Mouse (Mus musculus) liver, embryonic 15.5 days (tissue): ENCODE results near the gene Unc13d. TPM values are rescaled to one million over a fixed set of nuclear protein-coding genes. Genes with fewer than 3 reads are reported as not detected.
"Not testable (repeated sequence)": the region's sequence is repeated elsewhere in the genome, so short reads cannot be mapped to it uniquely, and the experiment has no call there.

Source experiments
- ATAC-seq: fragments of 200-750 bp; cut with Nextera tagmentation; 2 replicates; pipeline ENCODE4 v1.8.0; 2017; ENCODE audit warnings: moderate number of reproducible peaks, mild to moderate bottlenecking, moderate library complexity; ENCODE audit not compliant: insufficient read depth
- H3K27ac ChIP-seq: fragments of 300-500 bp; sonication (generic); replicated peaks from 2 replicates; pipeline ENCODE4 v1.5.1; 2015; ENCODE audit warnings: mild to moderate bottlenecking, inconsistent platforms
- H3K27me3 ChIP-seq: fragments of 300-500 bp; sonication (generic); 2 replicates; pipeline ENCODE4 v1.6.1; 2015; ENCODE audit warnings: mild to moderate bottlenecking, inconsistent platforms
- H3K36me3 ChIP-seq: fragments of 300-500 bp; sonication (generic); replicated peaks from 2 replicates; pipeline ENCODE4 v1.6.1; 2015; ENCODE audit warnings: moderate library complexity, mild to moderate bottlenecking, inconsistent platforms
- H3K4me1 ChIP-seq: fragments of 300-500 bp; sonication (generic); replicated peaks from 2 replicates; pipeline ENCODE4 v1.6.1; 2015; ENCODE audit warnings: inconsistent platforms
- H3K4me2 ChIP-seq: fragments of 300-500 bp; sonication (generic); 2 replicates; pipeline ENCODE4 v1.6.1; 2015; ENCODE audit warnings: moderate library complexity, mild to moderate bottlenecking, inconsistent platforms
- H3K4me3 ChIP-seq: fragments of 300-500 bp; sonication (generic); replicated peaks from 2 replicates; pipeline ENCODE4 v1.5.1; 2015; ENCODE audit warnings: mild to moderate bottlenecking, inconsistent platforms
- H3K9ac ChIP-seq: fragments of 300-500 bp; sonication (generic); 2 replicates; pipeline ENCODE4 v1.6.1; 2015; ENCODE audit warnings: moderate library complexity, mild to moderate bottlenecking, inconsistent platforms
- H3K9me3 ChIP-seq: fragments of 300-500 bp; sonication (generic); replicated peaks from 2 replicates; pipeline ENCODE4 v1.6.1; 2016; ENCODE audit warnings: inconsistent platforms
- WGBS: fragments of 180-500 bp; shearing (Covaris S2); methylation state at CpG from one replicate; pipeline ENCODE4 v1.1.7; 2015; ENCODE audit warnings: mixed read lengths; ENCODE audit not compliant: insufficient replicate concordance; 5-methylcytosine and 5-hydroxymethylcytosine counted together
- polyA plus RNA-seq: library from polyadenylated mRNA; unstranded; fragments of >200 nt; fragmentation: Nextera tagmentation; extraction: Ambion mirVana; gene quantifications from 2 replicates; pipeline ENCODE4 v1.2.1, GENCODE M21; 2015

The Unc13d gene
- polyA plus RNA-seq, 1 experiment from 2014 or later, result 21.4 TPM

- 0 out of 2 replicates have a peak overlapping the region, but pooled peaks have one; percentile 2 for H3K27ac ChIP-seq
- WGBS, result 90% methylated on average over 2 of the region's 2 CpGs
Observed at GRCm38 (mm10) chr11:116019976-116020411, 57.8 kb downstream of the Unc13d start.

GRCm38 (mm10) chr11:116019360-116019791 is 58.4 kb downstream of the Unc13d start:
- H3K9ac ChIP-seq, result no peak overlapping the region
- peaks cover 14% of the 10 kb centered on the region for H3K27me3 ChIP-seq
- WGBS, result 73% methylated on average over 1 of the region's 1 CpGs
- H3K4me1 ChIP-seq, result peaks cover 26% of the 10 kb centered on the region
- no peak overlapping the region for H3K4me2 ChIP-seq
- H3K27ac ChIP-seq, result no peak overlapping the region
- H3K9me3 ChIP-seq, result no peaks in the 10 kb centered on the region
- no peak overlapping the region for H3K4me3 ChIP-seq
- peaks cover 25% of the 10 kb centered on the region for H3K36me3 ChIP-seq
- no peak for ATAC-seq

More at GRCm38 (mm10) chr11:116019976-116020411, 57.8 kb downstream of the Unc13d start:
- H3K27me3 ChIP-seq, result peaks cover 8% of the 10 kb centered on the region; the same call in 1 of the 2 replicates
- H3K4me3 ChIP-seq, result no peak overlapping the region
- H3K4me2 ChIP-seq, result no peak overlapping the region
- H3K9me3 ChIP-seq, result no peaks in the 10 kb centered on the region
- no peak overlapping the region for H3K9ac ChIP-seq
- H3K4me1 ChIP-seq, result peaks cover 22% of the 10 kb centered on the region
- peaks cover 25% of the 10 kb centered on the region for H3K36me3 ChIP-seq
- no peak for ATAC-seq

GRCm38 (mm10) chr11:116018867-116019266 is 58.9 kb downstream of the Unc13d start:
- ATAC-seq, H3K4me2 ChIP-seq, H3K9me3 ChIP-seq, H3K27ac ChIP-seq, H3K9ac ChIP-seq, H3K4me3 ChIP-seq: not testable (repeated sequence)
- Histone ChIP-seq H3K36me3 (peaks cover 25% of the 10 kb centered on the region), H3K4me1 (peaks cover 26% of the 10 kb centered on the region), H3K27me3 (peaks cover 18% of the 10 kb centered on the region)
- WGBS, result 87% methylated on average over 4 of the region's 4 CpGs

- ATAC-seq, result no peak
- 25% methylated on average over 6 of the region's 6 CpGs for WGBS
Observed at GRCm38 (mm10) chr11:116018106-116018505, 59.7 kb downstream of the Unc13d start.

GRCm38 (mm10) chr11:116014821-116015220 is 62.9 kb downstream of the Unc13d start:
- no peak for ATAC-seq
- Histone ChIP-seq H3K36me3 (peaks cover 8% of the 10 kb centered on the region; the same call in 1 of the 2 replicates), H3K4me3 (no peak overlapping the region), H3K4me2 (no peak overlapping the region), H3K9ac (no peak overlapping the region), H3K9me3 (no peaks in the 10 kb centered on the region), H3K27me3 (peaks cover 33% of the 10 kb centered on the region), H3K27ac (no peak overlapping the region), H3K4me1 (peaks cover 45% of the 10 kb centered on the region)
- 43% methylated on average over 8 of the region's 8 CpGs for WGBS

More at GRCm38 (mm10) chr11:116018106-116018505, 59.7 kb downstream of the Unc13d start:
- no peaks in the 10 kb centered on the region for H3K9me3 ChIP-seq
- no peak overlapping the region for H3K9ac ChIP-seq
- H3K4me2 ChIP-seq, result no peak overlapping the region
- peaks cover 30% of the 10 kb centered on the region for H3K4me1 ChIP-seq
- no peak overlapping the region for H3K4me3 ChIP-seq
- peaks cover 23% of the 10 kb centered on the region for H3K27me3 ChIP-seq
- no peak overlapping the region for H3K27ac ChIP-seq
- peaks cover 21% of the 10 kb centered on the region for H3K36me3 ChIP-seq

GRCm38 (mm10) chr11:116012262-116012947 is 65.4 kb downstream of the Unc13d start, which contains the start of gene Galk1:
Galk1 (minus strand) TSS chr11:116012719.
- peak; percentile 83 for ATAC-seq
- Histone ChIP-seq H3K4me2 (peak within 1 kb of the TSS; percentile 91), H3K4me3 (peak within 1 kb of the TSS; percentile 66), H3K36me3 (peaks cover 27% of the 10 kb centered on the region), H3K4me1 (peaks cover 40% of the 10 kb centered on the region), H3K9ac (peak within 1 kb of the TSS; percentile 73), H3K27ac (peak within 1 kb of the TSS; percentile 81), H3K9me3 (no peaks in the 10 kb centered on the region), H3K27me3 (peaks cover 33% of the 10 kb centered on the region)
- under 1% methylated on average over 55 of the region's 55 CpGs for WGBS

Other genes starting within 250 kb of the Unc13d start
- 0.45 and 0.46 TPM in 2 replicates for gene Myo15b, start 219.6 kb downstream of the Unc13d start, polyA plus RNA-seq
- gene Smim5, start 178.0 kb downstream of the Unc13d start, polyA plus RNA-seq, result 37.8 and 40.0 TPM in 2 replicates
- 2.7 and 3.3 TPM in 2 replicates for gene Smim6, start 165.9 kb downstream of the Unc13d start, polyA plus RNA-seq
- gene Sap30bp, start 144.7 kb downstream of the Unc13d start, polyA plus RNA-seq, result 13.0 and 15.0 TPM in 2 replicates
- 8.1 and 10.9 TPM in 2 replicates for gene Recql5, start 144.5 kb downstream of the Unc13d start, polyA plus RNA-seq
- 0.18 and 0.31 TPM in 2 replicates for gene Itgb4, start 103.3 kb downstream of the Unc13d start, polyA plus RNA-seq
- 168 and 190 TPM in 2 replicates for gene Galk1, start 65.2 kb downstream of the Unc13d start, polyA plus RNA-seq
- 540 and 595 TPM in 2 replicates for gene H3f3b, start 50.0 kb downstream of the Unc13d start, polyA plus RNA-seq
- gene Unk, start 47.6 kb downstream of the Unc13d start, polyA plus RNA-seq, result 10.1 and 11.6 TPM in 2 replicates
- 83.9 and 93.0 TPM in 2 replicates for gene Wbp2, start 9.0 kb upstream of the Unc13d start, polyA plus RNA-seq
- 5.4 and 7.6 TPM in 2 replicates for gene Trim47, start 49.2 kb upstream of the Unc13d start, polyA plus RNA-seq
- 1.2 and 1.5 TPM in 2 replicates for gene Trim65, start 53.2 kb upstream of the Unc13d start, polyA plus RNA-seq
- 48.8 and 51.1 TPM in 2 replicates for gene Mrpl38, start 60.9 kb upstream of the Unc13d start, polyA plus RNA-seq
- 6.1 and 7.5 TPM in 2 replicates for gene Fbf1, start 90.2 kb upstream of the Unc13d start, polyA plus RNA-seq
- 27.5 and 33.1 TPM in 2 replicates for gene Ten1, start 120.9 kb upstream of the Unc13d start, polyA plus RNA-seq
- 32.5 and 41.8 TPM in 2 replicates for gene Acox1, start 121.1 kb upstream of the Unc13d start, polyA plus RNA-seq
- 0.08 and 0.12 TPM in 2 replicates for gene Evpl, start 160.1 kb upstream of the Unc13d start, polyA plus RNA-seq
- 37.2 and 40.2 TPM in 2 replicates for gene Srp68, start 196.3 kb upstream of the Unc13d start, polyA plus RNA-seq
- gene Galr2, start 203.0 kb upstream of the Unc13d start, polyA plus RNA-seq, result not detected in 2 replicates
- gene Exoc7, start 229.3 kb upstream of the Unc13d start, polyA plus RNA-seq, result 19.1 and 20.1 TPM in 2 replicates